Mouse (Mus musculus) liver, adult 2 months (tissue): ENCODE measurements at regions not wholly inside any gene's neighbourhood (a gene's known extent, or its start where the extent isn't known, plus 50 kb on each side); places are given as distances from the start of the nearest gene placed in this dataset.

Source experiments
- CTCF ChIP-seq: fragments of 200-500 bp; IDR thresholded peaks from 2 replicates; pipeline ENCODE4 v1.5.1; 2011; ENCODE audit warnings: low read depth, low read length, control low read depth
- POLR2A ChIP-seq: fragments of 200-500 bp; IDR thresholded peaks from 2 replicates; pipeline ENCODE4 v1.6.1; 2011; ENCODE audit warnings: low read length, control low read depth; ENCODE audit not compliant: insufficient read depth; ENCODE audit errors: extremely low read depth

DNA sequence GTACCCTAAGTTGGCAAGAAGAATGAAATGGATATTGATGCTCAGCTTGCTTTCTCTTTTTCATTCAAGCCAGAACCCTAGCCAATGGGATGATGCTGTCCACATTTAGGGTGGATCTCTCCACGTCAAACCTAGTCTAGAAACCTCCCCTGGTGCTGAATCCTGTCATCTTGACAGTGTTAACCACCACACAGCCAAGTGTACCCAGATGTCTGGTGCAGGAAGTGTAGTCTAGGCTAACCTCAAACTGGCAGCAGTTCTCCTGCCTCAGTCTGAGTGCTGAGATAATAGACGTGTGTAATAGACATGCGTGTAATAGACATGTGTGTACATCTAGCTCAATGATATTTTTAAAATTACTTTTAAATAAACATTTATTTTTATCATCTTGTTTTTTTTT lies 233.1 kb downstream of the Ikzf2 start:
- TF ChIP-seq CTCF: no peak
- no peak for TF ChIP-seq POLR2A
